In genomic region chrX:135804149-135804548, GRCm38 (mm10) we compare ENCODE assay signal across 20 mouse cellular contexts. TPM values are rescaled to one million over a fixed set of nuclear protein-coding genes. Genes with fewer than 3 reads are reported as not detected.
"Had no signal": no experiment of that assay in that cellular context is flagged by ENCODE, and none has a peak within 500 bp of the region (broad histone marks: within the 10 kb centered on the region; RNA-seq: fewer than 3 reads in every experiment).

No protein-coding gene starts in this region.

- H3K27me3 ChIP-seq: liver, embryonic 13.5 days; liver, embryonic 15.5 days; lung, embryonic 15.5 days; midbrain, embryonic 13.5 days; midbrain, embryonic 15.5 days; neural tube, embryonic 12.5 days; stomach, embryonic 15.5 days had no signal

- H3K27ac ChIP-seq: liver, embryonic 13.5 days; liver, embryonic 15.5 days; lung, embryonic 15.5 days; macrophage; midbrain, embryonic 13.5 days; midbrain, embryonic 15.5 days; neural tube, embryonic 12.5 days; stomach, embryonic 15.5 days; stomach, postnatal 0 days had no signal

- H3K9me3 ChIP-seq: liver, embryonic 13.5 days; liver, embryonic 15.5 days; lung, embryonic 15.5 days; megakaryocyte, embryonic 14.5 days; midbrain, embryonic 13.5 days; midbrain, embryonic 15.5 days; neural tube, embryonic 12.5 days; stomach, embryonic 15.5 days had no signal

- H3K4me3 ChIP-seq: liver, embryonic 13.5 days; liver, embryonic 15.5 days; lung, embryonic 15.5 days; megakaryocyte, embryonic 14.5 days; midbrain, embryonic 13.5 days; midbrain, embryonic 15.5 days; neural tube, embryonic 12.5 days; stomach, embryonic 15.5 days had no signal

- ATAC-seq: liver, postnatal 0 days; lung, postnatal 0 days; midbrain, embryonic 13.5 days; midbrain, embryonic 15.5 days had no signal

- H3K9ac ChIP-seq: liver, embryonic 13.5 days; liver, embryonic 15.5 days; liver, postnatal 0 days; lung, embryonic 15.5 days; midbrain, embryonic 13.5 days; midbrain, embryonic 15.5 days; neural tube, embryonic 12.5 days; stomach, embryonic 15.5 days had no signal

- DNase-seq: liver, embryonic 13.5 days; liver, postnatal 0 days; lung, adult 2 months; lung, postnatal 14 days; lung, postnatal 36 days; right cerebral cortex, postnatal 14 days; thymus, adult 2 months; thymus, postnatal 25 days; thymus, postnatal 4 days had no signal

- H3K4me2 ChIP-seq: liver, embryonic 13.5 days; liver, embryonic 15.5 days; lung, embryonic 15.5 days; midbrain, embryonic 13.5 days; midbrain, embryonic 15.5 days; neural tube, embryonic 12.5 days; stomach, embryonic 15.5 days had no signal

- H3K36me3 ChIP-seq: liver, embryonic 13.5 days; liver, embryonic 15.5 days; midbrain, embryonic 15.5 days; stomach, embryonic 15.5 days had no signal

- H3K4me1 ChIP-seq: liver, embryonic 13.5 days; liver, embryonic 15.5 days; lung, embryonic 15.5 days; megakaryocyte, embryonic 14.5 days; midbrain, embryonic 13.5 days; midbrain, embryonic 15.5 days; neural tube, embryonic 12.5 days; stomach, embryonic 15.5 days had no signal

RNA-seq across cellular contexts. Expression of gene Gprasp2, which starts 34.7 kb away (rescaled TPM):
- total RNA-seq: monocyte, adult 5-6 weeks had no signal
- polyA plus RNA-seq: macrophage had no signal
